Mouse (Mus musculus): ENCODE measurements around the gene Crtc3.

Crtc3 gene

DNA sequence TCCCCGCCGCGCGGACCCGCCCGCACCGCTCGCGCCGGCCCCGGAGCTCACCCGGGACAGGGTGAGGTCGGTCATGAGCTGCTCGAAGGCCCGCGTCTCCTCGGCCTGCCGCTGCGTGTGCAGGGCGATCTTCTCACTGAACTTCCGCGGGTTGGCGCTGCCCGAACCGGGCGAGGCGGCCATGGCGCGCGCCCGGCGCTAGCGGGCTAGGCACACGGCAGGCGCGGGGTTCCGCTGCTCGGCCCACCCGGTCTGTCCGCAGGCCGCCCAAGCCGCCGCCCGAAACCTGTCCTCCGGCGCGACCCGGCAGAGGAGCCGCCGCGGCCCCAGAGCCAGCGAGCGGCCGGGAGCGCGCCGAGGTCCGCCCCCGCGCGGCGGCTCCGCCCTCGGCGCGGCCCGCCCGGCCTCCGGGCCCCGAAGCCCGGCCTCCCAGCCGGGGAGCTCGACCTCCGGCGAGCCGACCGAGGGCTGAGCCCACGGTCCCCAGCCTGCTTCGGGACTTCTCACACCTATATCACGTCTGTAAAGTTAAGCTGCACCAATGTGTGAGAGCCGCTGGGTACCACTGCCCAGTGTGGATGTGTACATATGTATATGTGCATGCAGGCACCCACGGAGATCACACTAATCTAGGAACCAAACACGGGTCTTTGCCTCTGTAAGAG, at the start of gene Crtc3:
Gene Crtc3, minus strand, starts transcription at position 322 of the 665 bp plus-strand sequence.
- no peak for DNase-seq (ENCODE audit: low read depth, low spot score)

DNA sequence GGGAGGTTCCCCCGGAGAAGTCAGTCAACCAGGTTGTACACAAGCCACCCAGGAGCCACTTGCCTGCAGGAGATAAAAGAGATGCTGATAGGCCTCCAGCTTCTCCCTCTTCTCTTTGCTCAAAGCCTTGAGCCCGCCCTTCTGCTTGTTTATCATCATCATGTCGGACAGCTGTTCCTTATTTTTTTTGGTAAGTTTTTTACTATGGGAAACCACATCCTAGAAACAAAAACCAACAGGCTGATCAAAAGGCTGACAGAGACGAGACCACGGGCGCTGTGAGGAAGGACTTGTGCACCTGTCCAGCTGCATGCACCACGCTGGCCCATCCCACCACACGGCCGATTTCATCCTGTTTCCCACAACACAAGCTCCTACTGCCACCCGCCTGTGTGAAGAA, 47.5 kb upstream of the Crtc3 start:
- DNase-seq (ENCODE audit: low read depth, low spot score): no peak

DNA sequence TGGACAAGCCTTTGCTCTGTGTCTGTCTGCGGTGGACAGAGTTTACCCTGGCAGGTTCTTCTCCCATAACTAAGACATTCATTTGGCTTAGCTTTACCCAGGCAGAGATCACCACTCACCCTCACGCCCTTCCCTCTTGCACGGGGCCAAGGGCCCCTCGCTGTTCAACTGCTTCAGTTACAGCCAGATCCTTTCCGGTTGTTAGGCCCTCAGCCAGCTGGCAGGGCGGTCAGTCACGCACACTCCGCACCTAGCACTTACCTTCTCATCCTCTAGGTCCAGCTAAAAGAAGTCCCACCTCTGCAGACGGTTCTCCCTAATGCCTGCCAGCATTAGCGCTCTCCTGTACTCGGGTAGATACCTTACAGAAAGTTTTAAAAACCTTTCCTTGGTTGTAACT, 44.3 kb upstream of the Crtc3 start:
- DNase-seq (ENCODE audit: low read depth, low spot score): no peak

DNA sequence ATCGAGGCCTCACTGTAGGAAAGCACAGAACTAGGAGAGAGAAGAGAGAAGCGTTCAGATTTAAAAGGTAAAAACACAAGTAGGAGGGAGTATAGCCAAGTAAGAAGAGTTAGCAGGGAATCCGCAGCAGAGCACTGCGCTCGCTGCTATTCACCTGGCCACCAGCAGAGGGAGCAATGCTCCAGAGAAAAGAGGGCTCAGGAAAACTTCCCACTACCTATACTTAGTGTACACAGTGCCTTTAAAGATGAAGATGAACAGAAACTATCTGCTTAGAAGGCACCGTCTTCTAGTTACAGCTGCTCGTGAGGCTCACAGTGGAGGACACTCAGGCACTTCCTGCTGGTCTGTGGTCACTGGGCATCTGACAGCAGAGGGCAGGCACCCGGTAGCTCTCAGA, 41.0 kb upstream of the Crtc3 start:
- peak; percentile 18 for DNase-seq (ENCODE audit: low read depth, low spot score)

DNA sequence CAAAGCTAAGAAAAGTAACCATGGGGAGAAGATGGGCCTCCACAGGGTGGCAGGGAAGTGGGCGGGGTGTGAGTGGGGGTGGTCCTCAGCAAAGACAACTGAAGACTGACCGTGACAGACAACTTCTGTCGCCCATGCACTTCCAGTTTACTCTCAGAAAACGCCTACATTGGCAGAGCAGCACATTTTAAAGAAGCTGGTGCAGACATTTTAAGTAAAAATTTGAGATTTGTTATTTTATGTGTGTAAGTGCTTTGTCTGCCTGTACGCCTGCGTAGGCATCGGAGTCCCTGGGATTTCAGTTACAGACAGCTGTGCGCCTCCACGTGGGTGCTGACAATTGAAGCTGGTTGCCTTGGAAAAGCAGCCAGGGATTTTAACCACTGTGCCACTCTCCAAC, 32.4 kb upstream of the Crtc3 start:
- no peak for DNase-seq (ENCODE audit: low read depth, low spot score)

DNA sequence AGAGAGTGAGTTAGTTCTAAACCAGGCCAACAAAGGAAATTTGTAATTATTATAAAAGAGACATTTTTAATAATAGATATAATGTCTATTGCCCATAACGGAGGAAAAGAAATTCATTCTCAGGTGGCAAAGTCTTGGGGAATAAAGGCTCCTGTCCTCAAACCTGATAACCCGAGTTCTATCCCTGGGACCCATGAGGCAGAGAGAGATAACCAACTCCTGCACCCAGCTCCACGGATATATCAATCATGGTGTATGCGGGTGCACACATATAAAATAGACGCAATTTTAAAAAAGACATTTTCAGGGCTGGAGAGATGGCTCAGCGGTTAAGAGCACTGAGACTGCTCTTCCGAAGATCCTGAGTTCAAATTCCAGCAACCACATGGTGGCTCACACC, 30.9 kb upstream of the Crtc3 start:
- DNase-seq (ENCODE audit: low read depth, low spot score): no peak

DNA sequence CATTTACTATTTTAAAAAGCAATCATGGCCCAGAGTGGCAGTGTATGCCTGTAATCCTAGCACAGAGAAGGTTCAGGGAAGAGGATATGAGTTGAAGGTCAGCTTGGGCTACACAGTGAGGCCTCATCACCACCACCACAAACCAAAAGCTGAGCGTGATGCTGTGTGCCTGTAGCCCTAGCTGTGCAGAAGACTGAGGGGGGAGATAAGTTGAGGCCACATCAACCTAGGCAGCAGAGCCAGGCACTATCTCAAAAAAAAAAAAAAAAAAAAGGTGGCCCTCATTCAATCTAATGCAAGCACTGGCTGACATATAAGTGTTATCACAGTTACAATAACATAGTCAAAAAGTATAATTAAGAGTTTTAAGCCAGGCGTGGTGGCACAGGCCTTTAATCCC, 30.4 kb upstream of the Crtc3 start:
- DNase-seq (ENCODE audit: low read depth, low spot score): no peak

DNA sequence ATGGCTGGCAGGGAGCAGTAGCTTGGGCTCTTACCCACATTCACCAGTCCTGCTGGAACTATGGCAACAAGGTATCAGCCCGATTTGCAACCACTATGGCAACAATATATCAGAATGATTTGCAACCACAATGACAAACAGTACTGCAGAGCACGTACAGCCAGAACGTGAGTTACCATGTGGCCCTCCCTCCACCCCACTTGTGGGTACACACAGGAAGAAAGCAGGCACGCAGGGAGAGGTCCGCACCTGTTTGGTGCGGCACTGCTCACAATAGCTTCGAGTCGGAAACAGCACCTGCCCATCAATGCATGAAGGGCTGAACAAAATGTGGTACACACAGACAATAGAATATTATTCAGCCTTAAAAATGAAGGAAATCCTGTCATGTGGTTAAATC, 29.8 kb upstream of the Crtc3 start:
- DNase-seq (ENCODE audit: low read depth, low spot score): no peak

DNA sequence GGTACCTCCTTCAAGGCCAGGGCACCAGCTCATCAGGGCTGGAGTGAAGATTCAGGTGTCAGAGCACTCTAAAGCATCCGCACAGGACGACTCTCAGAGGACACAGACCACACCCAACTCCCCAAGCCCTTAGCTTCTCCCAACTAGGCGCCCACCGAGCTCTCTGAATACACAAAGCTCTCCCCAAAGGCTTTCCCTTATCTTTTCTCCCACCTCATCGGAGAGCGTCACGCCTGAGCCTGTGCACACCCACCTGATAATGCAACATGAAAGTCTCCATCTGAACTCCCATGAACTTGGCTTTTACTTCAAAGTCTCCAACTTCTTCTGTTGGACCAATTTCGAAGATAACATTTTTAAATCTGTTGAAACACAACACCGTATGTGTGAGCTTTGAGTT, 28.1 kb upstream of the Crtc3 start:
- DNase-seq (ENCODE audit: low read depth, low spot score): no peak

DNA sequence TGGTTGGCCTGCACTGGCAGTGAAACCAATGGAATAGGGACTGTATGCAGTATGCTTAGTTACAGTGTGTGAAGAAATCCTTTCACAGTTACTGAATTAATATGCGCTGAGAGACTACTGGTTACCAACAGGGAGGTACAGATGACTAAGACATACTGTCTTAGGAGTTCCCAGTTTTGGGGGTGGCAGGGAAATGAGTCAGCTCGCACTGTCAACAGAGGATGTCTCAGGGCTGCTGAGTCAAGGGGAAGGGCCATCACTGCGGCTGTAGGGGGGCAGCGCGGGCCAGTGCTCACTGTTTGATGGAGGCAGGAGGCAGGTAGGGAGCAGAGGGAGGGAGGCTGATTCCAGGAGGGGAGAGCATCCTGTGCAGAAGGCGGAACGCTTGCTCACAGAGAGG, 26.6 kb upstream of the Crtc3 start:
- DNase-seq (ENCODE audit: low read depth, low spot score): no peak

DNA sequence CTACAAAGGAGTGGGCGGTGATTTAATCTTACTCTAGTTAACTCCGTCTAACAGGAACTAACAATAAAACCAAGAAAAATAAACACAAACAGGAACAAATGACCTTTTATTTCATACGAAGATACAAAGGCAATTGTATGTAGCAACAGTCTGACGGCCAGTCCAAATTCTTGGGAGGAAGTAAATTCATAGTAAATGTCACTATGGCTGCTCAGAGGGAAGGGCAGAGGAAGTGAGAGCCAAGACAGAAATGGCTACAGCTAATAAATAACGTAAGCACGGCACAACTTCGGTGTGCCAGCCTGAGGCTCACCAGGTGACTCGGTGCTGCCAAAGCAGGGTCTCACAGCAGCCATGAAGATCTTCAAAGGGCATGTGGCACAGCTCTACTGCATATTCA, 22.8 kb upstream of the Crtc3 start:
- DNase-seq (ENCODE audit: low read depth, low spot score): no peak

DNA sequence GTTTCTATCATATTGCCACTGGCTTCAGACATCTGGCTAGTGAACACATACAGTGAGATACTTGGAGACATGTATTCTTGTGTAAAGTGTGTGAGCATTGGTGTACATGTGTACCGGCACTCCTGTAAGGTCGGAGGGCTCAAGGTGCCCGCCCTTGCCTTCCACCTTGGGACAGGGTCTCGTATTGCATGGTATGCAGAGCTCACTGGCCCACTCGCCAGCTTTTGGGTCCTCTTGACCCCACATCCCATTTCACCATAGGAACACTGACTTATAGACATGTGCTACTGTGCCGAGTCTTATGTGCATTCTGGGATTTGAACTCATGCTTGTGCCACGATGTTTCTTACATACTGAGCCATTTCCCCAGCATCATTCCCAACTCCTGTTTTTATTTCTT, 21.7 kb upstream of the Crtc3 start:
- no peak for DNase-seq (ENCODE audit: low read depth, low spot score)

DNA sequence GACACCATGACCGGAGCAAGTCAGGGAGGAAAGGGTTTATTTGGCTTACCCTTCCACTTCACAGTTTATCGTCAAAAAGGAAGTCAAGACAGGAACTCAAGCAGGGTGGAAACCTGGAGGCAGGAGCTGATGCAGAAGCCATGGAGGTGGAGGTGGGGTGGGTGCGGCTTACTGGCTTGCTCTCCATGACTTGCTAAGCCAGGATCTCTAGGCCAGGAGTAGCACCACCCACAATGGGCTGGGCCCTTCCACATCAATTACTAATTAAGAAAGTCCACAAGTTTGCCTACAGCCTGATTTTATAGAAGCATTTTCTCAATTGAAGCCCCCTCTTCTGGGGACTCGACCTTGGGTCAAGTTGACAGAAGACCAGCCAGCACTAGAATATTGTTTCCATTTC, 15.4 kb upstream of the Crtc3 start:
- no peak for DNase-seq (ENCODE audit: low read depth, low spot score)

DNA sequence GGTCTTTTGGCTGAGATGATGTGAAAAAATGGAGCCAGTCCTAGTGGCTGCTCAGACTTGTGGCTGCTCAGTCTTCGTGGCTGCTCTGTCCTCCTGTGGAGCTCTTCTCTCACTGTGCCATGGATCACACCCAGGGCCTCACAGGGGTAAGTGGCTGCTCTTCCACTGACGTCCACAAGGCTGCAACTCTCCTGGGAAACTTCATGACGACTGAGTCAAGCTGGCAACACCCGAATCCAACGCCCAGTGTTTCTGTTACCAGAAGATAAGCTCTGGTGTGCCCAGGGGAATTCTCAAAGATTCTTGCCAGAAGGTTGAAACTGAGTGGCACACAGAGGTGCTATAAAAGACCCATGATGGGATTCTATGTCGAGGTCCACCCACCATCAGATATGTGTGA, 13.8 kb upstream of the Crtc3 start:
- DNase-seq (ENCODE audit: low read depth, low spot score): no peak

DNA sequence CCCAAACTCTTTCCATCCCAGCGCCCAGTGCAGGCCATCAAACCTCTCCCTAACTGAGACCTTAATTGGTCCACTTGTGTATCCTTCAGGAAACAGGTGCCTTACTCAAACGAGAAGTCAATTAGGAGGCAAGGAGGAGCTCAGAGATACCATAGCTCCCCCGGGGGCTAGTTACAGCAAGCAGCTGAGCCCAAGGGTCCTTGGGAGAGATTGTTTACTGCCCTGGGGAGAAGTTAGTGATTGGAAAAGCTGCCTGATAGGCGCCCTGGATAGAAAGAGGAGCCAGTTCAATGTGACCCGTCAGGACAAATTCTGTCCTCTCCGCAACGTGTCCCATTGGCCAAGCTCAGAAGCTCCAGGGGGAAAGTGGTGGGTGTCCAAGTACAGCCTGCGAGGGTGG, 11.0 kb upstream of the Crtc3 start:
- DNase-seq (ENCODE audit: low read depth, low spot score): no peak

DNA sequence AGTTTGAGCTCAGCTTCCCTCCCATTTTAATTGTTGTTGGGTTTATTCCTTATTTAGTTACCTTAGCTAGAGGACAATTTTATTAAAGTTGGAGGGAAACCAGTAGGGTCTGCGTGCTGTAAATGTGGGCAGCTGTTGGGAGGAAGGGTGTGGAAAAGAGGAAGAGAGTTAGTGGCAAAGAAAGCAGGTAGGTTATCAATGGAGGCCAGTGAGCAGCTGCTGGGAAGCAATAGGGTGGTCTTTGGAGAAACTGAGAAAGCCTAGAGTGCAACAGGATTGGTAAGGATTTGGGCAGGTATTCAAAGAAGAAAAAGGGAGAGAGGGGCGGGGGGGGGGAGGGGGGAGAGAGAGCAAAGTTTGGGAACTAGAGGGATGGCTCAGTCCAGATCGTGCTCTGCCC, 10.3 kb upstream of the Crtc3 start:
- DNase-seq (ENCODE audit: low read depth, low spot score): no peak

DNA sequence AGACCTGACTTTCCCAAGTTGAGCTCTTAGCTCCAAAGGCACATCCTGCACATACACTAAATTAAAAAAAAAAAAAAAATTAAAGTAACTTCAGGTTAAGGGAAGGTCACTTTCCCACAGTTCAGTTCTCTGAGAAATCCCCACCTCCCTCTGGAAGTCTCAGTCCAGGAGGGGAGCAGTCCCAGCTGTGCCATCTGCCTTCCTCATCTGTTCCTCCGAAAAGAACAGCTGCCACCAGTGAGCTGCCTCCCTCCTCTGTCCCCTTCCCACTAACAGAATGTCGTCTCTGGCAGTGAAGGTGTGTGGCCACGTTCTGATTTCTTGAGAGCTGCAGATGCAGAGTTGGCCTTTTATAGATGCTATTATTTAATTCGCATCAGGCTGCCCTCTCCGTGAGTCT, 9.2 kb upstream of the Crtc3 start:
- DNase-seq (ENCODE audit: low read depth, low spot score): no peak

DNA sequence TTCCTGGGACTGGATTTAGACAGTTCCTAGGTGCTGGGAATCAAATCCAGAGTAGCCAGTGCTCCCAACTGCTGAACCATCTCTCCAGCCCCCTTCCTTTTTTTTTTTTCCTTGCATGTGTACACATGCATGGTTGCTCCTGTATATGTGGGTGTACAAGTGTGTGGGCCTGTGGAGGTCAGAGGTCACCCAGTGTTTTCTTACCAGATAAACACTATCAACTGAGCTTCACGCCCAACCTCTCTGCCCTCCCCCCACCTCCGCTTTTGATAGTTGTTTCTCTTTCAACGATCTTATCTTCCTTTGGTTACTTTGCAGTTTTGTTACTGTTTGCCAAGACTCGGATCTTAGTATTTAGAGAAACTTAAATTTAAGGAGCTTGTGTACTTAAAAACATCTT, 8.2 kb upstream of the Crtc3 start:
- DNase-seq (ENCODE audit: low read depth, low spot score): no peak

DNA sequence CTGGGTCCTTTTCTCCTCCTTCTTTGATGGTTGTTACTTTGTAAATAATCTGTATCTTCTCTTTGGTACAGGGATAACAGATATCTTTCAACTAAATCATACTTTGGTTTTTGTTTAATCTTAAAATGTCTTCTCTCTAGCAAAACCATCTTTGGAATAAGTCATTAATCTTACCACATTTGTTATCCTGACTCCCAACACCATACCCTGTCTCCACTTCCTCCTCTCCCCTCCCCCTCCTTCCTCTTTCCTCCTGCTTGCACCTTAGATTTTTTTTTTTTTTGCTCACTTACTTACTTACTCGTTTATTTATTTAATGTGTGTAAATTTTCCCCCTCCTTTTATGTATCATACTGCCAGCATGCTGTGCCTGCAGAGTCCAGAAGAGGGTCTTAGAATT, 7.7 kb upstream of the Crtc3 start:
- no peak for DNase-seq (ENCODE audit: low read depth, low spot score)

DNA sequence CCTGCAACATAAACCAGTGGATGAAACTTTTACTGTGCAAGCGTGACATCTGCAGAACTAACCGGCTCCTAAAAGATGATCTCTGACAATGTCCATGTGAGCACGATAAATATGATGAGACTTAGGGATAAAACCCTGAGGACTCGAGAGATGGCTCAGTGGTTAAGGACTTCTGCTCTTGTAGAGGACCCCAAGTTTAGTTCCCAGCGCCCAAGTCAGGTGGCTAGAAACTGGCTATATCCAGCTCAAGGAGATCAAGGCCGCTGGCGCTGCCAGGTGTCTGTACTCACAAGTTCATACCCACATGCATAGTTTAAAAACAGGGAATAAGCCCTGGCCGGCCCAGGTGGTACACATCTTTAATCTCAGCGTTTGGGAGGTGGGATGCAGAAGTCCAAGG, 3.8 kb upstream of the Crtc3 start:
- no peak for DNase-seq (ENCODE audit: low read depth, low spot score)

DNA sequence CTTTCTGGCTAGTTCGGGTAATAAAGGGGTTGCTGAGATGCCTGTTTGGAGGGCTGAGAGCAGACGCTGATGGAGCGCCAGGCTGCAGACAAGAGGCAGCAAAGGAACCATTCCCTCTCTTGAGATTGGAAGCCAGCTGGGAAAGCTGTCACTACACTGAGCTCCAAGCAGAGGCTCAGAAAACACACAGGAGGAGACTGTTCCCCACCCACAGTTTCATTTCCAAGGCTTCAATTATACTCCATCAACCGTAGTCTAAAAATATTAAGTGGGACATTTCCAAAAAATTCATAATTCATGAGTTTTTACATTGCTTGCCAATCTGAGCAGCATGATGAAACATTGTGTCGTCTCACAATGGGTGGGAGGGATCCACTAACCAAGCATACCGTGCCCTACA, 2.5 kb upstream of the Crtc3 start:
- no peak for DNase-seq (ENCODE audit: low read depth, low spot score)

DNA sequence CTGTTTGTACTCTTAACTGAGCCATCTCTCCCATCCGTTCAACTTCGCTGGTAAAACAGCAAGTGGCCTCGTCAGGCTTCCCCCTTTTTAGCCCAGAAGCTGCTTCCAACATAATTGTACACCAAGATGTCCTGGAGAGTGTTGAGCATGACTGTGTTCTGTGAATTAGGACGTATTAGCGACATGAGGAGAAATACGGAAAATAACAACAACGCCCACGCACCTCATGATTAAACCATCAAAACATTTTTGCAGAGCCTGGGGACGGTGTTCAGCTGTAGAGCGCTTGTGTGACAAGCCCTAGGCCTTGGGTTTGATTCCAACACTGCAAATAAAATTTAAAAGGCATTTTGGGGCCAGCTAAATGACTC, 529 bp upstream of the Crtc3 start:
- no peak for DNase-seq (ENCODE audit: low read depth, low spot score)

DNA sequence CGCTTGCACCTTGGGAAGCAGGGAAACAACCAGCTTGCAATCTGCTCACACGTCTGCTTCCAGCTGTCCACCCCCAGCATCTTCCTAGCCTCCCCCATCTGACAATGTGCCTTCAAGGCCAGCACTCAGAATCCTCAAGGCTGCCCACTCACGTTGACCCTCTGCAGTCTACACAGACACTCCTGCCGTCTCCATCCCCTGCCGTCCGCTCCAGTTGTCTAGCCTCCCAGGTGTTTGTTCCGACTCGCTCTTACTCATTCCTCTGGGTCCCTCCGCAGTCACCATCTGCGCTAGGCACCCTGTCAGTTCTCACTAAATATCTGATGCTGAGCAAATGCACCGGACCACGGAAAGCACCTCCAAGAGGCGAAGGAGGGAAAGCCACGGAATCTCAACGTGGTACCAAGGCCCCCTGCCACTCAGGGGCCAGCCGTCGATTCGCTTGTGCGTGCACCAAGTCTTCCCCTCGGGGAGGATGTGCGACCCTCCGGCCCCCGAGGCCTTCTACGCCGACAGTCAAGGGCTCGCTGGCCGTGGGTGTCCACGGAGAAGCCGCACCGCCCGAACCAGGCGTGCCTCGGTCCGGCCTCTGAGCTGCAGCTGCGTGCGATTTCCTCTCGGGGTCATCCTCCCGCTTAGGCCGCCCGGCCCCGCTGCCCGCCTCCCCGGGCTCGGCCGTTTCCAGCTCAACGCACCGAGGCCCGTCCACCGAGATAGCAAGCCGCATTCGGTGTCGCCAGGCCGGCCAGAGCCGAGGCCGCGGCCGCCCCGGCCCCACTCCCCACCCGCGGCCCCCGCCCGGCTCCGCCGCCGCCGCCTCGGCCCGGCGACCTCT, 739 bp downstream of the Crtc3 start:
- DNase-seq (ENCODE audit: low read depth, low spot score): no peak

DNA sequence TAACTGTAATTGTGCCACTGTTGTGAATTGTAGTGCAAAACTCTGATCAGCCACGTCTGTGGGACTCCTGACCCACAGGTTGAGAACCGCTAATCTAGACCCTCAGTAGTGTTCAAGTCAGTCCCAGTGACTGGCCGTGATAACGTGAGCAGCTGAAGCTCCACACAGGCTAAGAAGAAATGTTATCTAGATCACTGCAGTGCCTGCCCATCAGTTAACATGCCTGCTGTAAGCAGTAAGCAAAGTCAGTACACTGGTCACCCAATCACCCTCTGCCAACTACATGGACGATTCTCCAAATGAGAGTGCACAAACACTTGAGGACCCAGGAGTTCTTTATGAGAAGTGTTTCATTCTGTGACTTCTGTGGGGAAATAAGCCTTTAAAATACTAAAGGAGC, 3.0 kb downstream of the Crtc3 start:
- no peak for DNase-seq (ENCODE audit: low read depth, low spot score)
